In the genomic region with DNA sequence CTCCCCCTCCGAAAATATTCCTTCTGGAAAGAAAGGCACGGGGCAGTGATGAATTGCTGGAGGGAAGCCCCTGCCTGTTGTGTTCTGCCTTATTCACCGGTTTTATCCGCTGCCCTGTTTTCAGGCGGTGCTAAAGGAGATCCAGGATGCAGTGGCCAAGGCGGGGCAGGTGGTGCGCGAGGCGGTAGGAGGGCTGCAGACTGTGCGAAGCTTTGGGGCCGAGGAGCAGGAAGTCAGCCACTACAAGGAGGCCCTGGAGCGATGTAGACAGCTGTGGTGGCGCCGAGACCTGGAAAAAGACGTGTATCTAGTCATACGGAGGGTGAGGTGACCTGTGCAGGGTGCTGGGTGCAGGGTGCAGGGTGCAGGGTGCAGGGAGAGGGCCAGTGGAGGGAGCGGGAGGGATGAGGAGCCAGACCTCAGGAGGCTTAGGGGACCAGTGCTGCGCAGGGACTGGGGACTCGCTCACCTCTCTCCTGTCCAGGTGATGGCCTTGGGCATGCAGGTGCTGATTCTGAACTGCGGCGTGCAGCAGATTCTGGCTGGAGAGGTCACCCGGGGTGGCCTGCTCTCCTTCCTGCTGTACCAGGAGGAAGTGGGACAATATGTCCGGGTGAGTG, we compare ENCODE assay signal across 12 mouse cellular contexts. TPM values are rescaled to one million over a fixed set of nuclear protein-coding genes. Genes with fewer than 3 reads are reported as not detected.
DNase-seq lines count a peak whose midpoint lies in the region; ATAC-seq and TF ChIP-seq lines count a peak whose summit lies in the region.
"Had no signal": no experiment of that assay in that cellular context is flagged by ENCODE, and none has a peak within 500 bp of the region (broad histone marks: within the 10 kb centered on the region; RNA-seq: fewer than 3 reads in every experiment).

No protein-coding gene starts in this region.

- H3K4me2 ChIP-seq in hindbrain, embryonic 13.5 days: 0 out of 2 replicates have a peak overlapping the region, but pooled peaks have one; percentile 19
- peak overlapping the region; percentile 19; the same call in 1 of the 2 replicates for H3K4me2 ChIP-seq in neural tube, embryonic 15.5 days
- H3K4me2 ChIP-seq: midbrain, embryonic 12.5 days had no signal

- no peaks in the 10 kb centered on the region for H3K36me3 ChIP-seq in hindbrain, embryonic 13.5 days
- H3K36me3 ChIP-seq in hindbrain, embryonic 10.5 days: no peaks in the 10 kb centered on the region
- no peaks in the 10 kb centered on the region for H3K36me3 ChIP-seq in ES-Bruce4 (ENCODE audit: control insufficient read depth, insufficient read depth, low read length, poor library complexity, severe bottlenecking)
- no peaks in the 10 kb centered on the region for H3K36me3 ChIP-seq in neural tube, embryonic 15.5 days
- H3K36me3 ChIP-seq: forebrain, embryonic 10.5 days; midbrain, embryonic 12.5 days had no signal

- 23% methylated on average over 23 of the region's 23 CpGs for WGBS in hindbrain, embryonic 13.5 days
- 16% methylated on average over 23 of the region's 23 CpGs for WGBS in hindbrain, embryonic 10.5 days
- WGBS in neural tube, embryonic 15.5 days: 23% methylated on average over 23 of the region's 23 CpGs

- TF ChIP-seq POLR2A in ES-Bruce4 (IDR thresholded peaks at IDR 0.05; ENCODE audit: insufficient read depth, low read length): no peak

- peaks cover 6% of the 10 kb centered on the region for H3K4me1 ChIP-seq in hindbrain, embryonic 13.5 days (replicated peaks)
- peaks cover 6% of the 10 kb centered on the region; the same call in 1 of the 2 replicates for H3K4me1 ChIP-seq in hindbrain, embryonic 10.5 days (replicated peaks)
- H3K4me1 ChIP-seq in ES-Bruce4 (ENCODE audit: control insufficient read depth, insufficient read depth, low read length): no peaks in the 10 kb centered on the region
- peaks cover 4% of the 10 kb centered on the region; the same call in 1 of the 2 replicates for H3K4me1 ChIP-seq in neural tube, embryonic 15.5 days
- H3K4me1 ChIP-seq: midbrain, embryonic 12.5 days had no signal

- H3K9me3 ChIP-seq in hindbrain, embryonic 13.5 days: no peaks in the 10 kb centered on the region
- H3K9me3 ChIP-seq in hindbrain, embryonic 10.5 days: peaks cover 3% of the 10 kb centered on the region; the same call in 1 of the 2 replicates
- H3K9me3 ChIP-seq in ES-Bruce4 (replicated peaks; ENCODE audit: control insufficient read depth, insufficient read depth, low read length, poor library complexity, severe bottlenecking): no peaks in the 10 kb centered on the region
- H3K9me3 ChIP-seq in neural tube, embryonic 15.5 days (replicated peaks): no peaks in the 10 kb centered on the region

- H3K4me3 ChIP-seq in hindbrain, embryonic 13.5 days: no peak overlapping the region
- H3K4me3 ChIP-seq in hindbrain, embryonic 10.5 days: no peak overlapping the region
- H3K4me3 ChIP-seq in ES-Bruce4 (ENCODE audit: low read depth, low read length): peak overlapping the region; percentile 33
- no peak overlapping the region for H3K4me3 ChIP-seq in neural tube, embryonic 15.5 days (replicated peaks)
- H3K4me3 ChIP-seq: forebrain, embryonic 10.5 days; midbrain, embryonic 12.5 days had no signal

- no peak for DNase-seq in hindbrain, embryonic 10.5 days (ENCODE audit: low spot score)
- peak; percentile 65 for DNase-seq in CD4-positive helper T cell, adult 2 months (ENCODE audit: low read depth, low spot score)
- no peak for DNase-seq in lung, postnatal 36 days
- no peak for DNase-seq in retina, embryonic 14.5 days (ENCODE audit: low spot score)
- DNase-seq: kidney, adult 18-20 months; left cerebral cortex, postnatal 4 days; lung, adult 2 months had no signal

- no peak for ATAC-seq in hindbrain, embryonic 13.5 days (ENCODE audit: low FRiP score)
- no peak for ATAC-seq in neural tube, embryonic 15.5 days (ENCODE audit: low FRiP score)

- H3K27ac ChIP-seq in hindbrain, embryonic 13.5 days: no peak overlapping the region
- H3K27ac ChIP-seq in hindbrain, embryonic 10.5 days: no peak overlapping the region
- H3K27ac ChIP-seq in ES-Bruce4 (ENCODE audit: insufficient read depth, low read length): no peak overlapping the region
- no peak overlapping the region for H3K27ac ChIP-seq in neural tube, embryonic 15.5 days (replicated peaks)
- H3K27ac ChIP-seq: forebrain, embryonic 10.5 days; midbrain, embryonic 12.5 days had no signal

- H3K27me3 ChIP-seq in hindbrain, embryonic 13.5 days: peaks cover 80% of the 10 kb centered on the region
- peaks cover 75% of the 10 kb centered on the region for H3K27me3 ChIP-seq in hindbrain, embryonic 10.5 days (ENCODE audit: insufficient read depth, poor library complexity, severe bottlenecking)
- H3K27me3 ChIP-seq in ES-Bruce4 (ENCODE audit: control insufficient read depth, insufficient read depth, low read length, poor library complexity, severe bottlenecking): no peaks in the 10 kb centered on the region
- peaks cover 59% of the 10 kb centered on the region for H3K27me3 ChIP-seq in neural tube, embryonic 15.5 days (replicated peaks)

- peak overlapping the region; percentile 49; the same call in 1 of the 2 replicates for H3K9ac ChIP-seq in hindbrain, embryonic 13.5 days
- H3K9ac ChIP-seq in ES-Bruce4 (ENCODE audit: low read depth, poor library complexity, severe bottlenecking): no peak overlapping the region
- H3K9ac ChIP-seq in neural tube, embryonic 15.5 days (replicated peaks): no peak overlapping the region
- H3K9ac ChIP-seq: midbrain, embryonic 12.5 days had no signal

- no peak for TF ChIP-seq EP300 in ES-Bruce4 (IDR thresholded peaks at IDR 0.05; ENCODE audit: insufficient read depth, low read depth, low read length)

- TF ChIP-seq CTCF in ES-Bruce4 (IDR thresholded peaks at IDR 0.05; ENCODE audit: low read depth, low read length): no peak

RNA-seq across cellular contexts. Expression of a gene that starts 8.5 kb away (rescaled TPM):
- polyA plus RNA-seq in hindbrain, embryonic 13.5 days (2015; fragmentation: Nextera tagmentation; extraction: Ambion mirVana): 2.1 and 2.2 TPM in 2 replicates
- 0.27 and 1.4 TPM in 2 replicates for polyA plus RNA-seq in hindbrain, embryonic 10.5 days (2016; fragmentation: Nextera tagmentation; extraction: Ambion mirVana)
- polyA plus RNA-seq in ES-Bruce4 (2011; ENCODE audit: insufficient read depth, insufficient read length, low read depth, missing spikeins): 18.8 and 22.7 TPM in 2 replicates
- polyA plus RNA-seq in neural tube, embryonic 15.5 days (2015; fragmentation: Nextera tagmentation; extraction: Ambion mirVana): 1.9 and 15.0 TPM in 2 replicates

RNA-seq across cellular contexts. Expression of a gene that starts 14.3 kb away (rescaled TPM):
- 2.7 and 3.7 TPM in 2 replicates for polyA plus RNA-seq in hindbrain, embryonic 13.5 days (2015; fragmentation: Nextera tagmentation; extraction: Ambion mirVana)
- polyA plus RNA-seq in hindbrain, embryonic 10.5 days (2016; fragmentation: Nextera tagmentation; extraction: Ambion mirVana): 1.2 and 1.8 TPM in 2 replicates
- polyA plus RNA-seq in ES-Bruce4 (2011; ENCODE audit: insufficient read depth, insufficient read length, low read depth, missing spikeins): 20.5 and 27.6 TPM in 2 replicates
- 3.8 and 80.4 TPM in 2 replicates for polyA plus RNA-seq in neural tube, embryonic 15.5 days (2015; fragmentation: Nextera tagmentation; extraction: Ambion mirVana)

RNA-seq across cellular contexts. Expression of a gene that starts 24.3 kb away (rescaled TPM):
- 0.89 and 1.5 TPM in 2 replicates for polyA plus RNA-seq in hindbrain, embryonic 13.5 days (2015; fragmentation: Nextera tagmentation; extraction: Ambion mirVana)
- 0.66 and 0.97 TPM in 2 replicates for polyA plus RNA-seq in hindbrain, embryonic 10.5 days (2016; fragmentation: Nextera tagmentation; extraction: Ambion mirVana)
- polyA plus RNA-seq in ES-Bruce4 (2011; ENCODE audit: insufficient read depth, insufficient read length, low read depth, missing spikeins): 8.7 and 10.2 TPM in 2 replicates
- polyA plus RNA-seq in neural tube, embryonic 15.5 days (2015; fragmentation: Nextera tagmentation; extraction: Ambion mirVana): 2.1 and 35.0 TPM in 2 replicates

RNA-seq across cellular contexts. Expression of a gene that starts 24.5 kb away (rescaled TPM):
- polyA plus RNA-seq in hindbrain, embryonic 13.5 days (2015; fragmentation: Nextera tagmentation; extraction: Ambion mirVana): 1.1 and 1.3 TPM in 2 replicates
- 1.7 TPM in 2 replicates for polyA plus RNA-seq in hindbrain, embryonic 10.5 days (2016; fragmentation: Nextera tagmentation; extraction: Ambion mirVana)
- 21.6 and 24.6 TPM in 2 replicates for polyA plus RNA-seq in ES-Bruce4 (2011; ENCODE audit: insufficient read depth, insufficient read length, low read depth, missing spikeins)
- 3.5 and 12.0 TPM in 2 replicates for polyA plus RNA-seq in neural tube, embryonic 15.5 days (2015; fragmentation: Nextera tagmentation; extraction: Ambion mirVana)

RNA-seq across cellular contexts. Expression of a gene that starts 26.8 kb away (rescaled TPM):
- polyA plus RNA-seq in hindbrain, embryonic 13.5 days (2015; fragmentation: Nextera tagmentation; extraction: Ambion mirVana): 0.06 TPM in 1 of 2 replicates, not detected in the other
- 0.24 TPM in 1 of 2 replicates, not detected in the other for polyA plus RNA-seq in hindbrain, embryonic 10.5 days (2016; fragmentation: Nextera tagmentation; extraction: Ambion mirVana)
- polyA plus RNA-seq in ES-Bruce4 (2011; ENCODE audit: insufficient read depth, insufficient read length, low read depth, missing spikeins): not detected in 2 replicates
- polyA plus RNA-seq in neural tube, embryonic 15.5 days (2015; fragmentation: Nextera tagmentation; extraction: Ambion mirVana): 0.08 and 0.26 TPM in 2 replicates
- polyA plus RNA-seq: forebrain, embryonic 10.5 days; midbrain, embryonic 12.5 days had no signal
